Mouse (Mus musculus): ENCODE measurements at regions not wholly inside any gene's neighbourhood (a gene's known extent, or its start where the extent isn't known, plus 50 kb on each side); places are given as distances from the start of the nearest gene placed in this dataset.

GRCm38 (mm10) chr1:89385111-89385510 is 69.5 kb upstream of the Agap1 start:
- Histone ChIP-seq H3K36me3 (ENCODE audit: control insufficient read depth, insufficient read depth, low read length, poor library complexity, severe bottlenecking) (no peaks in the 10 kb centered on the region), H3K9ac (ENCODE audit: low read depth, poor library complexity, severe bottlenecking) (no peak overlapping the region), H3K27ac (ENCODE audit: insufficient read depth, low read length) (no peak overlapping the region), H3K9me3 (replicated peaks; ENCODE audit: control insufficient read depth, insufficient read depth, low read length, poor library complexity, severe bottlenecking) (no peaks in the 10 kb centered on the region), H3K27me3 (ENCODE audit: control insufficient read depth, insufficient read depth, low read length, poor library complexity, severe bottlenecking) (no peaks in the 10 kb centered on the region), H3K4me1 (ENCODE audit: control insufficient read depth, insufficient read depth, low read length) (no peaks in the 10 kb centered on the region), H3K4me3 (ENCODE audit: low read depth, low read length) (no peak overlapping the region)
- TF ChIP-seq CTCF (IDR thresholded peaks at IDR 0.05; ENCODE audit: low read depth, low read length) (no peak), POLR2A (IDR thresholded peaks at IDR 0.05; ENCODE audit: insufficient read depth, low read length) (no peak), EP300 (IDR thresholded peaks at IDR 0.05; ENCODE audit: insufficient read depth, low read depth, low read length) (no peak)

GRCm38 (mm10) chr1:89392711-89393110 is 61.9 kb upstream of the Agap1 start:
- TF ChIP-seq POLR2A (IDR thresholded peaks at IDR 0.05; ENCODE audit: insufficient read depth, low read length) (no peak), CTCF (IDR thresholded peaks at IDR 0.05; ENCODE audit: low read depth, low read length) (no peak), EP300 (IDR thresholded peaks at IDR 0.05; ENCODE audit: insufficient read depth, low read depth, low read length) (no peak)
- no peaks in the 10 kb centered on the region for H3K27me3 ChIP-seq (ENCODE audit: control insufficient read depth, insufficient read depth, low read length, poor library complexity, severe bottlenecking)
- H3K9ac ChIP-seq (ENCODE audit: low read depth, poor library complexity, severe bottlenecking), result no peak overlapping the region
- H3K9me3 ChIP-seq (replicated peaks; ENCODE audit: control insufficient read depth, insufficient read depth, low read length, poor library complexity, severe bottlenecking), result no peaks in the 10 kb centered on the region
- H3K36me3 ChIP-seq (ENCODE audit: control insufficient read depth, insufficient read depth, low read length, poor library complexity, severe bottlenecking), result no peaks in the 10 kb centered on the region
- H3K4me1 ChIP-seq (ENCODE audit: control insufficient read depth, insufficient read depth, low read length), result no peaks in the 10 kb centered on the region
- H3K4me3 ChIP-seq (ENCODE audit: low read depth, low read length), result no peak overlapping the region
- H3K27ac ChIP-seq (ENCODE audit: insufficient read depth, low read length), result no peak overlapping the region

- TF ChIP-seq POLR2A (IDR thresholded peaks at IDR 0.05; ENCODE audit: insufficient read depth, low read length) (no peak), CTCF (IDR thresholded peaks at IDR 0.05; ENCODE audit: low read depth, low read length) (no peak), EP300 (IDR thresholded peaks at IDR 0.05; ENCODE audit: insufficient read depth, low read depth, low read length) (no peak)
- H3K4me1 ChIP-seq (ENCODE audit: control insufficient read depth, insufficient read depth, low read length), result no peaks in the 10 kb centered on the region
- no peak overlapping the region for H3K9ac ChIP-seq (ENCODE audit: low read depth, poor library complexity, severe bottlenecking)
- H3K9me3 ChIP-seq (replicated peaks; ENCODE audit: control insufficient read depth, insufficient read depth, low read length, poor library complexity, severe bottlenecking), result no peaks in the 10 kb centered on the region
- H3K27ac ChIP-seq (ENCODE audit: insufficient read depth, low read length), result no peak overlapping the region
- H3K27me3 ChIP-seq (ENCODE audit: control insufficient read depth, insufficient read depth, low read length, poor library complexity, severe bottlenecking), result no peaks in the 10 kb centered on the region
- H3K36me3 ChIP-seq (ENCODE audit: control insufficient read depth, insufficient read depth, low read length, poor library complexity, severe bottlenecking), result no peaks in the 10 kb centered on the region
- no peak overlapping the region for H3K4me3 ChIP-seq (ENCODE audit: low read depth, low read length)
Measured at GRCm38 (mm10) chr1:89394471-89394870, 60.1 kb upstream of the Agap1 start.

- TF ChIP-seq EP300 (IDR thresholded peaks at IDR 0.05; ENCODE audit: insufficient read depth, low read depth, low read length), result no peak
- TF ChIP-seq POLR2A (IDR thresholded peaks at IDR 0.05; ENCODE audit: insufficient read depth, low read length), result no peak
- no peak for TF ChIP-seq CTCF (IDR thresholded peaks at IDR 0.05; ENCODE audit: low read depth, low read length)
- Histone ChIP-seq H3K4me1 (ENCODE audit: control insufficient read depth, insufficient read depth, low read length) (no peaks in the 10 kb centered on the region), H3K4me3 (ENCODE audit: low read depth, low read length) (no peak overlapping the region), H3K27ac (ENCODE audit: insufficient read depth, low read length) (no peak overlapping the region), H3K9me3 (replicated peaks; ENCODE audit: control insufficient read depth, insufficient read depth, low read length, poor library complexity, severe bottlenecking) (no peaks in the 10 kb centered on the region), H3K9ac (ENCODE audit: low read depth, poor library complexity, severe bottlenecking) (no peak overlapping the region), H3K36me3 (ENCODE audit: control insufficient read depth, insufficient read depth, low read length, poor library complexity, severe bottlenecking) (no peaks in the 10 kb centered on the region), H3K27me3 (ENCODE audit: control insufficient read depth, insufficient read depth, low read length, poor library complexity, severe bottlenecking) (no peaks in the 10 kb centered on the region)
Measured at GRCm38 (mm10) chr1:89400734-89401202, 53.8 kb upstream of the Agap1 start.

- H3K27me3 ChIP-seq (ENCODE audit: control insufficient read depth, insufficient read depth, low read length, poor library complexity, severe bottlenecking), result no peaks in the 10 kb centered on the region
- TF ChIP-seq CTCF (IDR thresholded peaks at IDR 0.05; ENCODE audit: low read depth, low read length), result no peak
- no peak for TF ChIP-seq EP300 (IDR thresholded peaks at IDR 0.05; ENCODE audit: insufficient read depth, low read depth, low read length)
- no peak for TF ChIP-seq POLR2A (IDR thresholded peaks at IDR 0.05; ENCODE audit: insufficient read depth, low read length)
- H3K9ac ChIP-seq (ENCODE audit: low read depth, poor library complexity, severe bottlenecking), result no peak overlapping the region
- H3K4me1 ChIP-seq (ENCODE audit: control insufficient read depth, insufficient read depth, low read length), result no peaks in the 10 kb centered on the region
- no peak overlapping the region for H3K27ac ChIP-seq (ENCODE audit: insufficient read depth, low read length)
- no peak overlapping the region for H3K4me3 ChIP-seq (ENCODE audit: low read depth, low read length)
- no peaks in the 10 kb centered on the region for H3K36me3 ChIP-seq (ENCODE audit: control insufficient read depth, insufficient read depth, low read length, poor library complexity, severe bottlenecking)
- no peaks in the 10 kb centered on the region for H3K9me3 ChIP-seq (replicated peaks; ENCODE audit: control insufficient read depth, insufficient read depth, low read length, poor library complexity, severe bottlenecking)
Measured at GRCm38 (mm10) chr1:89402513-89403210, 51.9 kb upstream of the Agap1 start.

GRCm38 (mm10) chr1:89403551-89404050 is 51.0 kb upstream of the Agap1 start:
- H3K36me3 ChIP-seq (ENCODE audit: control insufficient read depth, insufficient read depth, low read length, poor library complexity, severe bottlenecking), result no peaks in the 10 kb centered on the region
- H3K27ac ChIP-seq (ENCODE audit: insufficient read depth, low read length), result no peak overlapping the region
- TF ChIP-seq POLR2A (IDR thresholded peaks at IDR 0.05; ENCODE audit: insufficient read depth, low read length) (no peak), CTCF (IDR thresholded peaks at IDR 0.05; ENCODE audit: low read depth, low read length) (no peak), EP300 (IDR thresholded peaks at IDR 0.05; ENCODE audit: insufficient read depth, low read depth, low read length) (no peak)
- no peak overlapping the region for H3K9ac ChIP-seq (ENCODE audit: low read depth, poor library complexity, severe bottlenecking)
- H3K27me3 ChIP-seq (ENCODE audit: control insufficient read depth, insufficient read depth, low read length, poor library complexity, severe bottlenecking), result no peaks in the 10 kb centered on the region
- H3K9me3 ChIP-seq (replicated peaks; ENCODE audit: control insufficient read depth, insufficient read depth, low read length, poor library complexity, severe bottlenecking), result no peaks in the 10 kb centered on the region
- H3K4me1 ChIP-seq (ENCODE audit: control insufficient read depth, insufficient read depth, low read length), result no peaks in the 10 kb centered on the region
- H3K4me3 ChIP-seq (ENCODE audit: low read depth, low read length), result no peak overlapping the region

All from ES-Bruce4 (cell line).